Mouse (Mus musculus): ENCODE data around the gene Chpf2. TPM values are rescaled to one million over a fixed set of nuclear protein-coding genes. Genes with fewer than 3 reads are reported as not detected.

Chpf2 gene
- polyA plus RNA-seq, 1 experiment from 2014 or later, result 11.8 TPM

GRCm38 (mm10) chr5:24629712-24630111 is 43.2 kb downstream of the Chpf2 start:
- WGBS (ENCODE audit: insufficient replicate concordance), result 39% methylated on average over 3 of the region's 3 CpGs
- ATAC-seq (ENCODE audit: low read depth) (no peak), DNase-seq (no peak)
- Histone ChIP-seq H3K27ac (no peak overlapping the region), H3K36me3 (no peaks in the 10 kb centered on the region), H3K4me2 (no peak overlapping the region), H3K27me3 (peaks cover 12% of the 10 kb centered on the region), H3K4me3 (replicated peaks) (no peak overlapping the region), H3K9ac (no peak overlapping the region), H3K9me3 (replicated peaks) (no peaks in the 10 kb centered on the region), H3K4me1 (replicated peaks) (no peaks in the 10 kb centered on the region)

GRCm38 (mm10) chr5:24635093-24635492 is 48.6 kb downstream of the Chpf2 start:
- Histone ChIP-seq H3K4me3 (replicated peaks) (no peak overlapping the region), H3K9me3 (replicated peaks) (no peaks in the 10 kb centered on the region), H3K4me1 (replicated peaks) (no peaks in the 10 kb centered on the region), H3K27me3 (no peaks in the 10 kb centered on the region; the same call in 1 of the 2 replicates), H3K27ac (no peak overlapping the region), H3K9ac (no peak overlapping the region), H3K36me3 (no peaks in the 10 kb centered on the region), H3K4me2 (no peak overlapping the region)
- ATAC-seq (ENCODE audit: low read depth) (no peak), DNase-seq (no peak)
- 33% methylated on average over 1 of the region's 1 CpGs for WGBS (ENCODE audit: insufficient replicate concordance)

GRCm38 (mm10) chr5:24635526-24636141 is 49.1 kb downstream of the Chpf2 start:
- Histone ChIP-seq H3K27ac (no peak overlapping the region), H3K4me1 (replicated peaks) (no peaks in the 10 kb centered on the region), H3K27me3 (no peaks in the 10 kb centered on the region; the same call in 1 of the 2 replicates), H3K36me3 (no peaks in the 10 kb centered on the region), H3K4me2 (no peak overlapping the region), H3K4me3 (replicated peaks) (no peak overlapping the region), H3K9me3 (replicated peaks) (no peaks in the 10 kb centered on the region), H3K9ac (no peak overlapping the region)
- no peak for ATAC-seq (ENCODE audit: low read depth)
- DNase-seq, result no peak
- 62% methylated on average over 6 of the region's 6 CpGs for WGBS (ENCODE audit: insufficient replicate concordance)

GRCm38 (mm10) chr5:24636987-24637386 is 50.4 kb downstream of the Chpf2 start:
- ATAC-seq (ENCODE audit: low read depth) (no peak), DNase-seq (no peak)
- H3K27me3 ChIP-seq, result no peaks in the 10 kb centered on the region; the same call in 1 of the 2 replicates
- no peak overlapping the region for H3K9ac ChIP-seq
- H3K36me3 ChIP-seq, result no peaks in the 10 kb centered on the region
- no peak overlapping the region for H3K4me3 ChIP-seq (replicated peaks)
- H3K27ac ChIP-seq, result no peak overlapping the region
- no peaks in the 10 kb centered on the region for H3K9me3 ChIP-seq (replicated peaks)
- H3K4me1 ChIP-seq (replicated peaks), result no peaks in the 10 kb centered on the region
- WGBS (ENCODE audit: insufficient replicate concordance), result 62% methylated on average over 4 of the region's 4 CpGs
- H3K4me2 ChIP-seq, result no peak overlapping the region

GRCm38 (mm10) chr5:24638131-24638530 is 51.6 kb downstream of the Chpf2 start:
- H3K36me3 ChIP-seq, result no peaks in the 10 kb centered on the region
- DNase-seq (no peak), ATAC-seq (ENCODE audit: low read depth) (no peak)
- 34% methylated on average over 6 of the region's 6 CpGs for WGBS (ENCODE audit: insufficient replicate concordance)
- H3K4me1 ChIP-seq (replicated peaks), result no peaks in the 10 kb centered on the region
- H3K4me3 ChIP-seq (replicated peaks), result no peak overlapping the region
- H3K27ac ChIP-seq, result no peak overlapping the region
- no peak overlapping the region for H3K9ac ChIP-seq
- H3K4me2 ChIP-seq, result no peak overlapping the region
- H3K27me3 ChIP-seq, result no peaks in the 10 kb centered on the region; the same call in 1 of the 2 replicates
- H3K9me3 ChIP-seq (replicated peaks), result no peaks in the 10 kb centered on the region

- H3K4me2 ChIP-seq, result no peak overlapping the region
- 60% methylated on average over 6 of the region's 6 CpGs for WGBS (ENCODE audit: insufficient replicate concordance)
Measured at GRCm38 (mm10) chr5:24639081-24639480, 52.5 kb downstream of the Chpf2 start.

More at GRCm38 (mm10) chr5:24639081-24639480, 52.5 kb downstream of the Chpf2 start:
- ATAC-seq (ENCODE audit: low read depth) (no peak), DNase-seq (no peak)
- H3K4me1 ChIP-seq (replicated peaks), result no peaks in the 10 kb centered on the region
- H3K27me3 ChIP-seq, result no peaks in the 10 kb centered on the region; the same call in 1 of the 2 replicates
- H3K9me3 ChIP-seq (replicated peaks), result no peaks in the 10 kb centered on the region
- H3K4me3 ChIP-seq (replicated peaks), result no peak overlapping the region
- H3K27ac ChIP-seq, result no peak overlapping the region
- H3K36me3 ChIP-seq, result no peaks in the 10 kb centered on the region
- no peak overlapping the region for H3K9ac ChIP-seq

MicroRNAs within 50 kb of the gene (microRNA counts, 519-probe panel; counts per million panel counts)
- 114 counts per million for microRNA mmu-miR-671-3p
- microRNA mmu-miR-671-5p, result 114 counts per million

Small RNA genes lying within 50 kb of the gene (microRNA-seq; reads per million reads assigned to microRNA genes)
- gene Mir671, result 847 reads per million, percentile 73 among the genes with 10 or more reads in this experiment

Other genes with a start within 250 kb of the Chpf2 start
- gene Kcnh2, start 235.1 kb upstream of the Chpf2 start, polyA plus RNA-seq (2015; fragmentation: Nextera tagmentation; extraction: Ambion mirVana), result 0.20 and 0.22 TPM in 2 replicates
- gene Nos3, start 221.9 kb upstream of the Chpf2 start, polyA plus RNA-seq (2015; fragmentation: Nextera tagmentation; extraction: Ambion mirVana), result 2.5 and 2.7 TPM in 2 replicates
- gene Atg9b, start 194.6 kb upstream of the Chpf2 start, polyA plus RNA-seq (2015; fragmentation: Nextera tagmentation; extraction: Ambion mirVana), result 0.56 and 0.60 TPM in 2 replicates
- gene Abcb8, start 193.1 kb upstream of the Chpf2 start, polyA plus RNA-seq (2015; fragmentation: Nextera tagmentation; extraction: Ambion mirVana), result 30.2 and 30.5 TPM in 2 replicates
- not detected in 2 replicates for gene Asic3, start 173.3 kb upstream of the Chpf2 start, polyA plus RNA-seq (2015; fragmentation: Nextera tagmentation; extraction: Ambion mirVana)
- gene Cdk5, start 163.2 kb upstream of the Chpf2 start, polyA plus RNA-seq (2015; fragmentation: Nextera tagmentation; extraction: Ambion mirVana), result 10.9 and 11.3 TPM in 2 replicates
- 9.0 and 10.8 TPM in 2 replicates for gene Slc4a2, start 162.9 kb upstream of the Chpf2 start, polyA plus RNA-seq (2015; fragmentation: Nextera tagmentation; extraction: Ambion mirVana)
- gene Fastk, start 141.5 kb upstream of the Chpf2 start, polyA plus RNA-seq (2015; fragmentation: Nextera tagmentation; extraction: Ambion mirVana), result 56.0 and 59.0 TPM in 2 replicates
- 5.8 and 7.3 TPM in 2 replicates for gene Tmub1, start 138.9 kb upstream of the Chpf2 start, polyA plus RNA-seq (2015; fragmentation: Nextera tagmentation; extraction: Ambion mirVana)
- 9.0 and 10.3 TPM in 2 replicates for gene Agap3, start 134.6 kb upstream of the Chpf2 start, polyA plus RNA-seq (2015; fragmentation: Nextera tagmentation; extraction: Ambion mirVana)
- gene Gbx1, start 59.5 kb upstream of the Chpf2 start, polyA plus RNA-seq (2015; fragmentation: Nextera tagmentation; extraction: Ambion mirVana), result 0.02 TPM in 1 of 2 replicates, not detected in the other
- 0.10 and 0.15 TPM in 2 replicates for gene Asb10, start 45.8 kb upstream of the Chpf2 start, polyA plus RNA-seq (2015; fragmentation: Nextera tagmentation; extraction: Ambion mirVana)
- not detected in 2 replicates for gene 4931409K22Rik, start 29.9 kb upstream of the Chpf2 start, polyA plus RNA-seq (2015; fragmentation: Nextera tagmentation; extraction: Ambion mirVana)
- 72.6 and 81.6 TPM in 2 replicates for gene Abcf2, start 9.3 kb upstream of the Chpf2 start, polyA plus RNA-seq (2015; fragmentation: Nextera tagmentation; extraction: Ambion mirVana)
- gene Smarcd3, start 37.7 kb downstream of the Chpf2 start, polyA plus RNA-seq (2015; fragmentation: Nextera tagmentation; extraction: Ambion mirVana), result 1.9 and 2.2 TPM in 2 replicates
- 12.3 and 15.7 TPM in 2 replicates for gene Nub1, start 98.8 kb downstream of the Chpf2 start, polyA plus RNA-seq (2015; fragmentation: Nextera tagmentation; extraction: Ambion mirVana)
- gene Wdr86, start 144.0 kb downstream of the Chpf2 start, polyA plus RNA-seq (2015; fragmentation: Nextera tagmentation; extraction: Ambion mirVana), result 1.5 and 2.0 TPM in 2 replicates
- 0.74 TPM in 1 of 2 replicates, not detected in the other for gene Crygn, start 171.3 kb downstream of the Chpf2 start, polyA plus RNA-seq (2015; fragmentation: Nextera tagmentation; extraction: Ambion mirVana)